7 mouse cellular contexts compared by ENCODE assay signal in genomic region chr11:84918425-84918824, GRCm38 (mm10). TPM values are rescaled to one million over a fixed set of nuclear protein-coding genes. Genes with fewer than 3 reads are reported as not detected.
DNase-seq lines count a peak whose midpoint lies in the region; ATAC-seq lines count a peak whose summit lies in the region.

No protein-coding gene starts in this region.

- peak; percentile 80; the same call in 1 of the 2 replicates for ATAC-seq in embryonic facial prominence, embryonic 11.5 days (replicated peaks; ENCODE audit: insufficient number of reproducible peaks, low FRiP score, low TSS enrichment, low read depth)
- ATAC-seq in limb, embryonic 11.5 days (ENCODE audit: insufficient number of reproducible peaks, low FRiP score, low TSS enrichment, low read depth) = no peak
- ATAC-seq in midbrain, embryonic 14.5 days (ENCODE audit: low FRiP score, low TSS enrichment) = peak; percentile 74; the same call in 1 of the 2 replicates

- no peak overlapping the region for H3K4me3 ChIP-seq in embryonic facial prominence, embryonic 11.5 days (ENCODE audit: low read depth, low read length)
- no peak overlapping the region for H3K4me3 ChIP-seq in limb, embryonic 11.5 days (ENCODE audit: low read depth, low read length)
- H3K4me3 ChIP-seq in midbrain, embryonic 14.5 days (replicated peaks; ENCODE audit: low read depth, low read length) = no peak overlapping the region

- no peaks in the 10 kb centered on the region for H3K4me1 ChIP-seq in embryonic facial prominence, embryonic 11.5 days (ENCODE audit: control insufficient read depth, insufficient read depth, low read length)
- no peaks in the 10 kb centered on the region for H3K4me1 ChIP-seq in limb, embryonic 11.5 days (ENCODE audit: control insufficient read depth, insufficient read depth, low read length)
- peaks cover 7% of the 10 kb centered on the region; the same call in 1 of the 2 replicates for H3K4me1 ChIP-seq in midbrain, embryonic 14.5 days (ENCODE audit: control insufficient read depth, insufficient read depth, low read length)

- peak overlapping the region; percentile 25; the same call in 1 of the 2 replicates for H3K4me2 ChIP-seq in embryonic facial prominence, embryonic 11.5 days (ENCODE audit: low read depth, low read length)
- H3K4me2 ChIP-seq in limb, embryonic 11.5 days (ENCODE audit: low read depth, severe bottlenecking) = peak overlapping the region; percentile 15
- peak overlapping the region; percentile 34 for H3K4me2 ChIP-seq in midbrain, embryonic 14.5 days (ENCODE audit: low read length)

- no peaks in the 10 kb centered on the region; the same call in 1 of the 2 replicates for H3K36me3 ChIP-seq in embryonic facial prominence, embryonic 11.5 days (replicated peaks; ENCODE audit: control insufficient read depth, insufficient read depth, low read depth, low read length)
- H3K36me3 ChIP-seq in limb, embryonic 11.5 days (ENCODE audit: control insufficient read depth, insufficient read depth, low read length) = no peaks in the 10 kb centered on the region
- H3K36me3 ChIP-seq in midbrain, embryonic 14.5 days (ENCODE audit: control insufficient read depth, insufficient read depth, low read length) = peaks cover 6% of the 10 kb centered on the region

- no peak overlapping the region for H3K27ac ChIP-seq in embryonic facial prominence, embryonic 11.5 days (replicated peaks; ENCODE audit: low read depth, low read length)
- no peak overlapping the region for H3K27ac ChIP-seq in limb, embryonic 11.5 days (replicated peaks; ENCODE audit: low read depth, low read length)
- no peak overlapping the region for H3K27ac ChIP-seq in midbrain, embryonic 14.5 days (replicated peaks; ENCODE audit: low read depth, low read length)

- no peak overlapping the region for H3K9ac ChIP-seq in embryonic facial prominence, embryonic 11.5 days (replicated peaks; ENCODE audit: low read length)
- no peak overlapping the region for H3K9ac ChIP-seq in limb, embryonic 11.5 days (ENCODE audit: low read length)
- H3K9ac ChIP-seq in midbrain, embryonic 14.5 days (replicated peaks; ENCODE audit: low read length) = peak overlapping the region; percentile 16; the same call in 1 of the 2 replicates

- no peaks in the 10 kb centered on the region for H3K9me3 ChIP-seq in embryonic facial prominence, embryonic 11.5 days (replicated peaks; ENCODE audit: control insufficient read depth, low read length)
- H3K9me3 ChIP-seq in limb, embryonic 11.5 days (ENCODE audit: control insufficient read depth, low read length) = no peaks in the 10 kb centered on the region
- H3K9me3 ChIP-seq in midbrain, embryonic 14.5 days (ENCODE audit: control insufficient read depth, low read length) = no peaks in the 10 kb centered on the region

- peak; percentile 88 for DNase-seq in adrenal gland, postnatal 14 days
- peak; percentile 87 for DNase-seq in embryonic facial prominence, embryonic 11.5 days (ENCODE audit: low spot score)
- peak; percentile 96 for DNase-seq in heart, adult 11 months
- peak; percentile 91 for DNase-seq in kidney, adult 18-20 months
- peak; percentile 94 for DNase-seq in limb, embryonic 11.5 days (ENCODE audit: low spot score)
- peak; percentile 94 for DNase-seq in midbrain, embryonic 14.5 days
- peak; percentile 82 for DNase-seq in spleen, adult 12 weeks (ENCODE audit: low spot score)

- 7% methylated on average over 16 of the region's 16 CpGs for WGBS in embryonic facial prominence, embryonic 11.5 days
- 6% methylated on average over 16 of the region's 16 CpGs for WGBS in limb, embryonic 11.5 days
- WGBS in midbrain, embryonic 14.5 days = 5% methylated on average over 16 of the region's 16 CpGs

- H3K27me3 ChIP-seq in embryonic facial prominence, embryonic 11.5 days (ENCODE audit: control insufficient read depth, insufficient read depth, low read length) = no peaks in the 10 kb centered on the region
- no peaks in the 10 kb centered on the region for H3K27me3 ChIP-seq in limb, embryonic 11.5 days (ENCODE audit: control insufficient read depth, insufficient read depth, low read length)
- H3K27me3 ChIP-seq in midbrain, embryonic 14.5 days (ENCODE audit: control insufficient read depth, insufficient read depth, low read length) = no peaks in the 10 kb centered on the region

RNA-seq across cellular contexts. Expression of gene Znhit3, which starts 2.3 kb away (rescaled TPM):
- total RNA-seq in adrenal gland, postnatal 14 days (2021) = 10.7 and 12.0 TPM in 2 replicates
- polyA plus RNA-seq in embryonic facial prominence, embryonic 11.5 days (2014; fragmentation: Nextera tagmentation; extraction: Ambion mirVana) = 67.9 and 77.0 TPM in 2 replicates
- polyA plus RNA-seq in limb, embryonic 11.5 days (2014; fragmentation: Nextera tagmentation; extraction: Ambion mirVana) = 72.4 and 73.5 TPM in 2 replicates
- 61.7 and 65.1 TPM in 2 replicates for polyA plus RNA-seq in midbrain, embryonic 14.5 days (2014; fragmentation: Nextera tagmentation; extraction: Ambion mirVana)

RNA-seq across cellular contexts. Expression of gene Pigw, which starts 38.3 kb away (rescaled TPM):
- total RNA-seq in adrenal gland, postnatal 14 days (2021) = 8.9 and 9.2 TPM in 2 replicates
- 3.0 and 3.7 TPM in 2 replicates for polyA plus RNA-seq in embryonic facial prominence, embryonic 11.5 days (2014; fragmentation: Nextera tagmentation; extraction: Ambion mirVana)
- 3.1 and 3.2 TPM in 2 replicates for polyA plus RNA-seq in limb, embryonic 11.5 days (2014; fragmentation: Nextera tagmentation; extraction: Ambion mirVana)
- polyA plus RNA-seq in midbrain, embryonic 14.5 days (2014; fragmentation: Nextera tagmentation; extraction: Ambion mirVana) = 3.4 and 4.1 TPM in 2 replicates

RNA-seq across cellular contexts. Expression of gene Myo19, which starts 38.5 kb away (rescaled TPM):
- total RNA-seq in adrenal gland, postnatal 14 days (2021) = 13.6 and 18.6 TPM in 2 replicates
- polyA plus RNA-seq in embryonic facial prominence, embryonic 11.5 days (2014; fragmentation: Nextera tagmentation; extraction: Ambion mirVana) = 8.1 and 8.2 TPM in 2 replicates
- polyA plus RNA-seq in limb, embryonic 11.5 days (2014; fragmentation: Nextera tagmentation; extraction: Ambion mirVana) = 12.3 and 13.4 TPM in 2 replicates
- 5.4 and 6.2 TPM in 2 replicates for polyA plus RNA-seq in midbrain, embryonic 14.5 days (2014; fragmentation: Nextera tagmentation; extraction: Ambion mirVana)

RNA-seq across cellular contexts. Expression of gene Car4, which starts 39.2 kb away (rescaled TPM):
- total RNA-seq in adrenal gland, postnatal 14 days (2021) = 44.1 and 70.3 TPM in 2 replicates
- 1.6 and 2.0 TPM in 2 replicates for polyA plus RNA-seq in embryonic facial prominence, embryonic 11.5 days (2014; fragmentation: Nextera tagmentation; extraction: Ambion mirVana)
- polyA plus RNA-seq in limb, embryonic 11.5 days (2014; fragmentation: Nextera tagmentation; extraction: Ambion mirVana) = 0.17 TPM in 1 of 2 replicates, not detected in the other
- 3.3 and 5.2 TPM in 2 replicates for polyA plus RNA-seq in midbrain, embryonic 14.5 days (2014; fragmentation: Nextera tagmentation; extraction: Ambion mirVana)

RNA-seq across cellular contexts. Expression of gene Ggnbp2, which starts 47.8 kb away (rescaled TPM):
- total RNA-seq in adrenal gland, postnatal 14 days (2021) = 74.2 and 77.0 TPM in 2 replicates
- polyA plus RNA-seq in embryonic facial prominence, embryonic 11.5 days (2014; fragmentation: Nextera tagmentation; extraction: Ambion mirVana) = 72.0 and 72.5 TPM in 2 replicates
- 69.3 and 69.8 TPM in 2 replicates for polyA plus RNA-seq in limb, embryonic 11.5 days (2014; fragmentation: Nextera tagmentation; extraction: Ambion mirVana)
- polyA plus RNA-seq in midbrain, embryonic 14.5 days (2014; fragmentation: Nextera tagmentation; extraction: Ambion mirVana) = 69.3 and 71.9 TPM in 2 replicates
